Mouse (Mus musculus): ENCODE data around the gene Dennd2c.

- TF ChIP-seq POLR2A (IDR thresholded peaks at IDR 0.05; ENCODE audit: extremely low read depth, insufficient read depth, low read length) (no peak), CTCF (IDR thresholded peaks at IDR 0.05; ENCODE audit: low read depth, low read length) (no peak)
These were observed 35.5 kb upstream of the Dennd2c start for GRCm38 (mm10) chr3:103066927-103067326.

Measured in liver, adult 2 months (tissue).